ENCODE assay signal across 9 mouse cellular contexts in genomic region chr6:22794071-22794721, GRCm38 (mm10).
DNase-seq lines count a peak whose midpoint lies in the region; ATAC-seq and TF ChIP-seq lines count a peak whose summit lies in the region.
"Had no signal": no experiment of that assay in that cellular context is flagged by ENCODE, and none has a peak within 500 bp of the region (broad histone marks: within the 10 kb centered on the region; RNA-seq: fewer than 3 reads in every experiment).

No protein-coding gene starts in this region.

- 73% methylated on average over 12 of the region's 12 CpGs for WGBS in stomach, embryonic 15.5 days
- 53% methylated on average over 12 of the region's 12 CpGs for WGBS in stomach, postnatal 0 days
- WGBS in hindbrain, embryonic 10.5 days, result 26% methylated on average over 12 of the region's 12 CpGs
- 60% methylated on average over 12 of the region's 12 CpGs for WGBS in stomach, embryonic 16.5 days

- TF ChIP-seq CTCF in stomach, postnatal 0 days (IDR thresholded peaks at IDR 0.05; ENCODE audit: low read depth), result no peak

- no peaks in the 10 kb centered on the region for H3K9me3 ChIP-seq in stomach, embryonic 15.5 days
- H3K9me3 ChIP-seq in stomach, postnatal 0 days (ENCODE audit: control insufficient read depth, low read length), result no peaks in the 10 kb centered on the region
- no peaks in the 10 kb centered on the region for H3K9me3 ChIP-seq in hindbrain, embryonic 10.5 days
- H3K9me3 ChIP-seq in stomach, embryonic 16.5 days (replicated peaks; ENCODE audit: control insufficient read depth, low read length), result no peaks in the 10 kb centered on the region

- no peaks in the 10 kb centered on the region for H3K36me3 ChIP-seq in stomach, embryonic 15.5 days
- no peaks in the 10 kb centered on the region for H3K36me3 ChIP-seq in stomach, postnatal 0 days (ENCODE audit: control insufficient read depth, insufficient read depth, low read length)
- no peaks in the 10 kb centered on the region for H3K36me3 ChIP-seq in hindbrain, embryonic 10.5 days
- H3K36me3 ChIP-seq in stomach, embryonic 16.5 days (ENCODE audit: control insufficient read depth, insufficient read depth, low read length), result no peaks in the 10 kb centered on the region

- no peak overlapping the region for H3K9ac ChIP-seq in stomach, embryonic 15.5 days
- no peak overlapping the region for H3K9ac ChIP-seq in stomach, postnatal 0 days (ENCODE audit: low read length)
- no peak overlapping the region for H3K9ac ChIP-seq in stomach, embryonic 16.5 days (ENCODE audit: low read length)
- H3K9ac ChIP-seq: liver, embryonic 14.5 days had no signal

- no peak for TF ChIP-seq EP300 in stomach, postnatal 0 days (optimal IDR thresholded peaks at IDR 0.05)

- peak; percentile 31; the same call in 1 of the 2 replicates for ATAC-seq in stomach, embryonic 15.5 days (ENCODE audit: insufficient read depth, low FRiP score, low read depth)
- ATAC-seq in stomach, postnatal 0 days (ENCODE audit: low FRiP score, low TSS enrichment), result no peak
- ATAC-seq in stomach, embryonic 16.5 days (ENCODE audit: insufficient read depth, low FRiP score), result peak; percentile 17; the same call in 1 of the 2 replicates
- ATAC-seq in inflammation-experienced regulatory T-cells, adult 6 months, result no peak

- H3K27ac ChIP-seq in stomach, embryonic 15.5 days, result no peak overlapping the region
- no peak overlapping the region for H3K27ac ChIP-seq in stomach, postnatal 0 days (replicated peaks)
- peak overlapping the region; percentile 88 for H3K27ac ChIP-seq in hindbrain, embryonic 10.5 days
- H3K27ac ChIP-seq in stomach, embryonic 16.5 days (ENCODE audit: low read length), result no peak overlapping the region
- H3K27ac ChIP-seq: liver, embryonic 14.5 days had no signal

- no peak overlapping the region for H3K4me2 ChIP-seq in stomach, embryonic 15.5 days
- H3K4me2 ChIP-seq in stomach, postnatal 0 days (replicated peaks; ENCODE audit: low read depth), result no peak overlapping the region
- no peak overlapping the region for H3K4me2 ChIP-seq in stomach, embryonic 16.5 days (ENCODE audit: low read depth, low read length)

- intact Hi-C loops in heart, postnatal 25 days (cut with DNase I), result no loop called here

- H3K4me3 ChIP-seq in stomach, embryonic 15.5 days (replicated peaks), result no peak overlapping the region
- H3K4me3 ChIP-seq in stomach, postnatal 0 days (ENCODE audit: low read depth, low read length), result no peak overlapping the region
- peak overlapping the region; percentile 39 for H3K4me3 ChIP-seq in hindbrain, embryonic 10.5 days
- no peak overlapping the region for H3K4me3 ChIP-seq in stomach, embryonic 16.5 days (replicated peaks; ENCODE audit: low read length)

- no peak for DNase-seq in stomach, postnatal 0 days (ENCODE audit: low spot score)
- DNase-seq in hindbrain, embryonic 10.5 days (ENCODE audit: low spot score), result peak; percentile 61
- peak; percentile 60 for DNase-seq in mesoderm, embryonic 11.5 days (ENCODE audit: low read depth, low spot score)
- DNase-seq in T-cell, adult 2 months (ENCODE audit: low spot score), result no peak
- no peak for DNase-seq in heart, postnatal 25 days (ENCODE audit: low spot score)

- no peaks in the 10 kb centered on the region for H3K27me3 ChIP-seq in stomach, embryonic 15.5 days (replicated peaks)
- H3K27me3 ChIP-seq in stomach, postnatal 0 days (ENCODE audit: control insufficient read depth, insufficient read depth, low read length), result no peaks in the 10 kb centered on the region
- no peaks in the 10 kb centered on the region for H3K27me3 ChIP-seq in hindbrain, embryonic 10.5 days (ENCODE audit: insufficient read depth, poor library complexity, severe bottlenecking)
- no peaks in the 10 kb centered on the region for H3K27me3 ChIP-seq in stomach, embryonic 16.5 days (ENCODE audit: control insufficient read depth, insufficient read depth, low read length)

- H3K4me1 ChIP-seq in stomach, embryonic 15.5 days, result no peaks in the 10 kb centered on the region
- no peaks in the 10 kb centered on the region for H3K4me1 ChIP-seq in stomach, postnatal 0 days (replicated peaks; ENCODE audit: control insufficient read depth, insufficient read depth)
- H3K4me1 ChIP-seq in hindbrain, embryonic 10.5 days (replicated peaks), result peaks cover 34% of the 10 kb centered on the region
- no peaks in the 10 kb centered on the region for H3K4me1 ChIP-seq in stomach, embryonic 16.5 days (ENCODE audit: control insufficient read depth, insufficient read depth, low read length)

Comparison
In these comparisons a context has a peak if more than half of its experiments do, and no peak if none do; other contexts are left out.
1. ATAC-seq: peak in stomach, embryonic 15.5 days (single experiment) and stomach, embryonic 16.5 days (single experiment); none in stomach, postnatal 0 days (single experiment) and inflammation-experienced regulatory T-cells, adult 6 months (single experiment).
2. DNase-seq: peak in hindbrain, embryonic 10.5 days (single experiment) and mesoderm, embryonic 11.5 days (single experiment); none in stomach, postnatal 0 days (single experiment), T-cell, adult 2 months (single experiment) and heart, postnatal 25 days (single experiment).